Mouse (Mus musculus): ENCODE data around the gene Dpf1.

The Dpf1 gene

GRCm38 (mm10) chr7:29313051-29313450, 9.3 kb downstream of the Dpf1 start:
- no peak for DNase-seq

- DNase-seq = no peak
These were observed 10.0 kb downstream of the Dpf1 start for GRCm38 (mm10) chr7:29313572-29314261.

DNA sequence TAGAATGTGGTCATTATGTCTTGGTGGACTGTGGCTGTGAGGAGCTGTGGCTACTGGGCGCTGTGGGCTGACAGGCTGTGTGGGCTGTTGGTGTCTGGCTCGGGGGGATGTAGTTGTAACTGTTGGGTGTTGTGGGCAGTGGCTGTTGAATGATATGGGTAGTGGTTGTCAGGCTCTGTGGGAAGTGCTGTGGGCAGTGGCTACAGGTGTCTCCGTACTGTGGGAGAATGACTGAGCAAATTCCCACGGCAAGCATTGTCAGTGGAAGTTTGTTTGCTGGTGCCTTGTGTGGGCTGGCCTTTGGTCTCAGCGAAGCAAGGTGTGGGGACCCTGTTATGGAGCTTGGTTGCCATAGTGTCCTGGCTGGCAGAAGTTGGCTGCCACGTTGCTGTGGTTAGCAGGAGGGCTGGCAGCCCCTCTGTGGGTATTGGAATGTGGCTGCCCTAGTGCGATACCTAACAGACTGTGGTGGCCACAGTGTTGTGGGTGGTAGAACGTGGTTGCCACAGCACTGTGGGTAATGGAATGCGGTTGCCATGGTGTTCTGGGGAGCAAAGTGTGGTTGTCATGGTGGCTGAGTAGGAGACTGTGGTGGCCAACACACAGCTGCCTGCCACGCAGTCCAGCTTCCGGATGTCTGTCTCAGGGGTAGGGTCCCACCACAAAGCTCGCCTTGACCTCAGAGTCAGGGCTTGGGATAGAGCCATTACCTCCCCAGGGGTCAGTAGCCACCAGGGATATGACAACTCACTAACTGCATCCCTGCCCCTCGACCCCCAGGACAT, 11.3 kb downstream of the Dpf1 start:
- no peak for DNase-seq

DNA sequence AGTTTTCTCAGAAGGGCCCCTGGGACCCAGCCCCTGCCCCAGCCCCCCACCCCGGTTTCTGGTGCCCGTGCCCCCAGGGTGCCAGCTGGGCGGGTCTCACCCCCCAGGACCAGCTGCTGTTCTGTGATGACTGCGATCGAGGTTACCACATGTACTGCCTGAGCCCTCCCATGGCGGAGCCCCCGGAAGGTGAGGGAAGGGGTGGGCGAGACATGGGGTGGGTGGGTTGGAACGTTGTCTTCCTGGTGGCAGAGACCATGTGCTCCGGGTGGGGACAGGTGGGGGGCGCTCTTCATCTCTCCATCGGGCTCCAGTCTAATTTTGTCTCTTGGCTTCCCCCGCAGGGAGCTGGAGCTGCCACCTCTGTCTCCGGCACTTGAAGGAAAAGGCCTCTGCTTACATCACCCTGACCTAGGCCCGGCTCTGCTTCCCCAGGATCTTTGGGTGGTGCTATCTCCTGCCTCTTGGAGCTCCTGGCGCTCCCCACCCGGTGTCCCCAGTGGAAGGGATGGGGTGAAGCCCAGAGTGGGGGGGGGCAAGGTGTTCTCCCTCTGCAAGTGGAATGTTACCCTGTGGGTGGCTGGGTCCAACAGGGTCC, 12.5 kb downstream of the Dpf1 start:
- DNase-seq = no peak

- DNase-seq = no peak
These were observed 13.2 kb downstream of the Dpf1 start for GRCm38 (mm10) chr7:29316976-29317375.

DNA sequence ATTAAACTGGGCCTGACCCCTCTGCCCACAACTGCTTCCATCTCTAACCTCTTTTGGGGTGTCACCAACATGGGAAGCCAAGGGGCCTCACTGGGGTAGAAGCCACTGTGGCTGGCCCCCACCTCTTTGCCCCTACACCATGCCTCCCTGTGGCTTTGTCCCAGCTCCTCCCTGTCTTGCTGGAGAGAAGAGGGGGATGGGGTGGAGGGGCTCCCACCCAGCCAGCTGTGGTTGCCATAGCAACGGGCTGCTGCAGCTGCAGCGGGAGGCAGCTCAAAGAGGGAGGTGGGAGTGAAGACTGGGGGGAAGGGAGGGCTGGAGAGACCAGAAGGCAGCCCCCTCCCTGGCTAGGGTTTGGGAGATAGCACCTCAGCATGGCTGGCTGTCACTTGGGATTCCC, 13.8 kb downstream of the Dpf1 start:
- no peak for DNase-seq

DNA sequence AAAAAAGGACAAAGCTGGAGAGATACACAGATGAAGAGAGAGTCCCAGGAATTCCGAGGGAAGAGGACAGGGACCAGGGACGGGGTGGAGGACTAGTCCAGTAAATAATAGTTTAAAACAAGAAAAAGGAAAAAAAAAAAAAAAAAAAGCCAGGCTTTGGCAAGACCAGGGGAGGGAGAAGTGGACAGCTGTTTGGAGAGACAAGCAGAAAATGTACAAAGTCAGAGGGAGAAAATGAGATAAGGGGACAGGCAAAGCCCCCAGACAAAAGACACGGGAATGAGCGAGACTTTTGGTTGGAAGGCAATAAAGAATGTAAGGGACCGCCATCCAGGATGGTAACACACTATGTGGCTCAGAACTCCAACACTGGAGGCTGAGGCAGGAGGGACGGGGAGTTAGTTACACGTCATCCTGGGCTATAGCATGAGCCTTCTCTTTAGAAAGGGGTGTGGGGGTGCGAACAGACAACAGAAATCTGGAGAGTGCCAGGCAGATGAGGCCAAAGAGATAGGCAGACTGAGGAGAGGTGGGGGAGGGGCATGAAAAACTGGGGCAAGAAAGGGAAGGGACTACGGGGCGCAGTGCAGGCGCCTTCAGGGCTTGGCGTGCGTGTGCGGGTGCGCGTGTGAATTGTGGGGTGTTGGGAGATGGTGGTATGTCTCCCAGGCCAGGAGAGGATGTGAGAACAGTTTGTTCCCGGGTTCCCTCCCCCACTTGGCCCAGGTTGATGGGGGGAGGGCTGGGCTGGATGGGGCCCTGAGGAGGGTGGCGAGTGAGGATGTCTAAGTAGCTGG, 14.6 kb downstream of the Dpf1 start:
- no peak for DNase-seq

- DNase-seq = no peak
These were observed 15.9 kb downstream of the Dpf1 start for GRCm38 (mm10) chr7:29319337-29320307.

DNA sequence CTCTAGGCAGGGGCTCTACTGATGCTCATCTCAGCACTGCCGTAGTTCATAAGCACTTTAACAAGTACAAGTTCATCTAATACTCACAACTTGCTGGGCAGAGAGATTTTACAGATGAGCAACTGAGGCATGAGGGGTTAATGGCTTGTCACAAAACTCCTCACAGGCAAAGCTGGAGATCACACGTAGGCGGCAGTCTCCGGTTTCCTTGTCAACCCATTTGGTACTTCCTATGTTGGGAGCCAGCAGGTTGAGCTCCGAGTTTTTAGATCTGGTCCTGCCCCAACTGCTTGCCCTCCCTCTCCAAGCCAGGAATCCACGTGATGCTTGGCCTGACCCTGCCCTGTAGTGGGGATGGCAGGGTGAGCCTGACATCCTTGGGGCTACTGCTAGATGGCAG, 23.3 kb downstream of the Dpf1 start:
- no peak for DNase-seq

DNA sequence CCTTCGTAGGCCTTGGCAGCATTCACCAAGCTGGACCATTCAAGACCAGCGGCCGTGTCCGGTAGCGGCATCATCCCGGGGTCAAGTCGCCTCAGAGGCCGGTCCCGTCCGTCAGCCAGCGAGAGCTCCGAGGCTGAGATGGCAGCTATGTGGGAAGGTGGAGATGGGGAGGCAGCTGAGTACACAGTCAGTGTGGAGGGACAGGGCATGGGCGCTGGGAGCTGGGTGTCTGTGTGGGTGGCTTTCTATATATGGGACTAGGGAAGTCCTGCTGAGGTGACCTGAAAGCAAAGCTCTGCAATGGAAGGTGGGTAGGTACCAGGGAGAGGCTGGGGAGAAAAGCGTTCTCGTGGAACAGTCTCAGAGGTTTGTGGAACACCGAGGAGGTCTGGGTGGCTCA, 25.2 kb downstream of the Dpf1 start:
- DNase-seq = no peak

GRCm38 (mm10) chr7:29334156-29334555, 30.4 kb downstream of the Dpf1 start:
- no peak for DNase-seq

GRCm38 (mm10) chr7:29335276-29335675, 31.5 kb downstream of the Dpf1 start:
- no peak for DNase-seq

DNA sequence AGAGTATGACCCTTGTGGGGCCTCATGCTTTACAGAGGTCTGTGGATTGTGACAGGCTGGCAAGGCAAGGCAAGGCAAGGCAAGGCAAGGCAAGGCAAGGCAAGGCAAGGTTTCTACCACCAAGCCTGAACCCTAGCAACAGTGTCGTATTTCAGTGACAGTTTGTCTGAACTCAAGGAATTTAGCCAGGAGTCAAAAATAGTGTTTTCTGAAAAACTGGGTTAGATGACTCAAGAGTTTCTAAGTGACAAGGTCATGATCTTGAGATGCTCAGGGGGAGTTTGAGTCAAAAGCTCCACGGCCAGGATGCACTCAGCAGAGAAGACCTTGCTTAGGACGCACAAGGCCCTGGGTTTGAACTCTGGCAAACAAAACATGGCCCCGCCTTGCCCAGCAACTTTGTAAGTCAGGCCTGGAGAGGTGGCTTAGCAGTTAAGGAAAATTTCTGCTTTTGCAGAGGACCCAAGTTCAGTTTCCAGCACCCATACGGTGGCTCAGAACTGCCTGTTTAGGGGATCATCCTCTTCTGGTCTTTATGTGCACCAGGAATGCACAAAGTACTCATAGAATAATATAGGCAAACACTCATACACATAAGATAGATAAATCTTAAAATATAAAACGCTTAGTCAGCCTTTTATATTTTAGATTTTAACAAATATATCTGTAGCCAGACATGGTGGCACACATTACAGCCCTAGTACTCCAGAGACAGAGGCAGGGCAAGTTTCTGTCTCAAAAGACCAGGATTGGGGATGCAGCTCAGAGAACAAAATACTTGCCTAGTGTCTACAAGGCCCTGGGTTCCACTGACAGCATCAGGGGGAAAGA, 32.3 kb downstream of the Dpf1 start:
- no peak for DNase-seq

- no peak for DNase-seq
These were observed 33.1 kb downstream of the Dpf1 start for GRCm38 (mm10) chr7:29336795-29337319.

GRCm38 (mm10) chr7:29337766-29338165, 34.0 kb downstream of the Dpf1 start:
- DNase-seq = no peak

DNA sequence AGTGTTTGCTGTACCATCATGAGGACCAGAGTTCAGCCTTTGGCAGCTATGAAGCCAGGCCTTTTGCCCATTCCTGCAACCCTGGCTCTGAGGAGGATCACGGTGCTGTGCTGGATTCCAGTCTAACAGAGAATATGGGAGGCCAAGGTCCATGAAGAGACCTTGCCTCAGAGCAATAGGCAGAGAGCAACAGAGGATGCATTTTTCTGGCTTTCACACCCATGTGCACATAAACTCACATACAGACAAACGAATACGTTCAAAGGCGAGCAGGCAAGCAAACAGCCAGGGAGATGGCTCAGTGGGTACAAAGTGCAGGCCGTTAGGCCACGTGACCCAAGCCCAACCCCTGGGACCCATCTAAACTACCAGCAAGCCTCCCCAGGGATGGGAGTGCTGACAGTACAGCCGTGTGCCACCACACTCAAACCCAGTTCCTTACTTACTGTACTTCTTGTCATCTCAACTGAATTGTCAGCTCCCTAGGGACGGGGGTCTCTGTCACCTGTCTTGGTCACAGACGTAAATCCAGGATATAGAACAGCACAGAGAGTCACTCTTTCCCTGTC, 34.7 kb downstream of the Dpf1 start:
- no peak for DNase-seq

GRCm38 (mm10) chr7:29338984-29339679, 35.4 kb downstream of the Dpf1 start:
- no peak for DNase-seq

- DNase-seq = no peak
These were observed 36.5 kb downstream of the Dpf1 start for GRCm38 (mm10) chr7:29340247-29340646.

GRCm38 (mm10) chr7:29340838-29341237, 37.1 kb downstream of the Dpf1 start:
- DNase-seq = no peak

- DNase-seq = no peak
These were observed 38.0 kb downstream of the Dpf1 start for GRCm38 (mm10) chr7:29341722-29342121.
